8 mouse cellular contexts compared by ENCODE assay signal in the genomic region with DNA sequence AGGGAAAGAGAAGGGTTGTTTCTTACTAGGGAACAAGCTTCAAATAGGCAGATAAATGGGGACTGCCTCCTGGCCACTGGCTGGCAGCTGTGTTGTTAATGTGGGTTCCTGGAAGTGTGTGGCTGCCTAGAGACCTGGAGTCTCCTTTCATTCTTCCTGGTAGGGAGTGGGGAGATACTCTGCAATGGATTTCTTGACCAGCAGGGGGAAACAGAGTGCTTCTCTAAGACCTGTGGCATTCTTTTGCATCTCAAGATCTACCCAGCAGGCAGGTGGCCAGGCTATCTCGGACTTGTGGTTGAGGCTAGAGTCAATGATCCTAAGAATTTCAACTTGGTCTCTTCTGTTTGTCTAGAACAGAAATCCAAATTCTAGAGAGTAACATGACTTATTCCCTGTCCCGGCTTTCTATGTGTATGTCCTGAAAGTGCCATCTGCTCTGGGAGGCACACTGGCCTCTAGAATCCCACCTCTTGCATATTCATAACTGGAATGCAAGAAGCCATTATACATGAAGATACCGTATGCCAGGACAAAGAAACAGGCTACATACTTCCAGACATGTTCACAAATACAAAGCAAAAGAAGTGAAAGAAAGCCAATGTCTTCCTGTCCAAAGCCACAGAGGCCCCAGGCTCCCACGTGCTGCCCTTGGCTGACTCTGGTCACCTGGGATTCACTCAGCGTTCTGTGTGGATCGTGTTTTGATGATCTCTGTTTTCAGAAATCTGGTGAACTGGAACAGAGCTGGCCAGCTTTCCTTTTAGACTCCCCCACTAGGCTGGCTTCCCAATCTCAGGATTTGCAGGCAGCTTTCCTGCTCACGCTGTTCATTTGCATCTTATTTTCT. TPM values are rescaled to one million over a fixed set of nuclear protein-coding genes. Genes with fewer than 3 reads are reported as not detected.
DNase-seq lines count a peak whose midpoint lies in the region; ATAC-seq and TF ChIP-seq lines count a peak whose summit lies in the region.

No protein-coding gene starts in this region.

- intact Hi-C loops in gastrocnemius, adult 2 months (cut with DNase I) = loop anchor here (2.0 to 5.0 kb wide), 2 partner anchors 242 to 449 kb away; no protein-coding TSS in a partner anchor
- intact Hi-C loops in left cerebral cortex, postnatal 4 days (cut with DNase I) = loop anchor here (2.0 to 5.0 kb wide), 2 partner anchors 240 to 449 kb away; no protein-coding TSS in a partner anchor

- 44% methylated on average over 7 of the region's 7 CpGs for WGBS in neural tube, embryonic 14.5 days

- no peaks in the 10 kb centered on the region for H3K36me3 ChIP-seq in neural tube, embryonic 14.5 days (ENCODE audit: control insufficient read depth, insufficient read depth, low read length)

- no peaks in the 10 kb centered on the region for H3K27me3 ChIP-seq in neural tube, embryonic 14.5 days (ENCODE audit: control insufficient read depth, insufficient read depth, low read length)

- no peaks in the 10 kb centered on the region; the same call in 1 of the 2 replicates for H3K4me1 ChIP-seq in neural tube, embryonic 14.5 days (ENCODE audit: control insufficient read depth, insufficient read depth, low read length)

- peak; percentile 78; the same call in 1 of the 2 replicates for ATAC-seq in neural tube, embryonic 14.5 days (ENCODE audit: low read depth)

- H3K27ac ChIP-seq in gastrocnemius, adult 2 months = no peak overlapping the region
- peak overlapping the region; percentile 23; the same call in 1 of the 2 replicates for H3K27ac ChIP-seq in neural tube, embryonic 14.5 days (ENCODE audit: low read depth, low read length)

- H3K9ac ChIP-seq in neural tube, embryonic 14.5 days (replicated peaks; ENCODE audit: low read depth, low read length) = no peak overlapping the region

- DNase-seq in thymus, postnatal 4 days = peak; percentile 18
- DNase-seq in thymus, postnatal 25 days = no peak
- DNase-seq in cerebellum, postnatal 25 days = peak; percentile 53 to 79
- peak; percentile 73 for DNase-seq in gastrocnemius, adult 2 months
- peak; percentile 79 for DNase-seq in kidney, adult 9 months
- DNase-seq in left cerebral cortex, postnatal 4 days = peak; percentile 74
- DNase-seq in natural killer cell, adult 2 months (ENCODE audit: low spot score in 2 of 2) = no peak

- peak; percentile 76 for TF ChIP-seq CTCF in gastrocnemius, adult 2 months (IDR thresholded peaks at IDR 0.05)

- H3K4me2 ChIP-seq in neural tube, embryonic 14.5 days (ENCODE audit: low read depth, low read length) = no peak overlapping the region

- H3K9me3 ChIP-seq in neural tube, embryonic 14.5 days (ENCODE audit: control insufficient read depth, low read length) = no peaks in the 10 kb centered on the region

- H3K4me3 ChIP-seq in gastrocnemius, adult 2 months = peak overlapping the region; percentile 43
- no peak overlapping the region for H3K4me3 ChIP-seq in neural tube, embryonic 14.5 days (ENCODE audit: low read depth, low read length)

RNA-seq across cellular contexts. Expression of a gene that starts 3.6 kb away (rescaled TPM):
- total RNA-seq in gastrocnemius, adult 2 months (2021) = not detected
- under 1 TPM; 0.52 to 0.81 TPM for total RNA-seq in left cerebral cortex, postnatal 4 days (2021)
- polyA plus RNA-seq in neural tube, embryonic 14.5 days (2014; fragmentation: Nextera tagmentation; extraction: Ambion mirVana) = 0.40 and 0.46 TPM in 2 replicates

Comparison
In these comparisons a context has a peak if more than half of its experiments do, and no peak if none do; other contexts are left out.
1. DNase-seq: peak in thymus, postnatal 4 days (single experiment), cerebellum, postnatal 25 days (2 of 2), gastrocnemius, adult 2 months (single experiment), kidney, adult 9 months (single experiment) and left cerebral cortex, postnatal 4 days (single experiment); none in thymus, postnatal 25 days (single experiment) and natural killer cell, adult 2 months (0 of 2).